Mouse (Mus musculus): ENCODE results near the gene Rassf10.

DNA sequence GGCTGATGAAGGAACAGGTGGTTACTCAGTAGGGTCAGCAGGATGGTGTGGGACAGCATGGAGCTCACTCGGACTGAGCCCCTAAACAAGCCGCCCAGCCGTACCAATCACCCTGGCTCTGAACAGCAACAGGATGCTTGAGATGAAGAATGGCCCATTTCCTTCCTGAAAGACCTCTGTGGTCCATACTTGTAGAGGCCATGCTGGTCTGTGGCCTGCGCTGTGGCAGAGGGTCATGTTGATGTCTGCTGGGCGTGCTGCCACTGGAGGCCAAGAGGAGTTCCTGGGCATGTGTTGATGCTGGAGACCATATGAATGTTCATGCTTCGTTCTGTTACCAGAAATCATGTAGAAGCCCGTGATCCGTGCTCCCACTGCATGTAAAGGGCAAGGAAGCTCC is 16.7 kb upstream of the Rassf10 start:
- TF ChIP-seq E2F4 (IDR thresholded peaks at IDR 0.05; ENCODE audit: insufficient read depth) (no peak), POLR2AphosphoS2 (IDR thresholded peaks at IDR 0.05; ENCODE audit: insufficient read length, low read depth) (no peak)

Measured in myocyte (in vitro differentiated cells).